Mouse (Mus musculus) embryonic fibroblast, embryonic 13.5 days (primary cell): ENCODE data around the gene Fastkd1.

Experiments used
- CTCF ChIP-seq: IDR thresholded peaks from 2 replicates; pipeline ENCODE4 v1.5.1; 2011; ENCODE audit warnings: mild to moderate bottlenecking, control low read depth, low read length, moderate library complexity, borderline replicate concordance; ENCODE audit not compliant: insufficient read depth
- POLR2A ChIP-seq: IDR thresholded peaks from 2 replicates; pipeline ENCODE4 v1.6.1; 2011; ENCODE audit warnings: low read depth, mild to moderate bottlenecking, control low read depth, low read length, moderate library complexity

DNA sequence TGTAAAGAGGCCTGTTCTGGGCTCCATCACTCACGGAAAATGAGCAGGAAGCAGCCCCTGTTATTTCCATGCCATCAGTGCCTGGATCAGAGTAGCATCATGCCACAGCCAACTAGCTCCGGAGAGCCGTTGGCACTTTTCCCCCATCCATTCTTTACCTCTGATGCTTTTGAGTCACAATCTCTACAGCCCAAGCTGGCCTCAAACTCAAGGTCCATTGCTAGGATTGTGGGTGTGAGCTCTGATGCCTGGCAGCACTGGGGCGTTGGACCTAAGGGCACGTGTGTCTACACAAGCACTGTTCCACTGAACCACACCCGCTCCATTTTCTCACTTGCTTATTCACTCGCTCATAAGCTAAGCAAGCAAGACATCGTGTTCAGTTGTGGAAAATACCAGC lies 12.9 kb downstream of the Fastkd1 start:
- TF ChIP-seq POLR2A (no peak), CTCF (no peak)
